Mouse (Mus musculus) lung, embryonic 15.5 days (tissue): ENCODE results near the gene Rpp14. TPM values are rescaled to one million over a fixed set of nuclear protein-coding genes. Genes with fewer than 3 reads are reported as not detected.

Experiments used
- ATAC-seq: fragments of 200-750 bp; cut with Nextera tagmentation; 2 replicates; pipeline ENCODE4 v1.8.0; 2017; ENCODE audit warnings: moderate number of reproducible peaks, borderline replicate concordance; ENCODE audit not compliant: low FRiP score, low TSS enrichment; ENCODE audit errors: extremely low read depth
- H3K27ac ChIP-seq: fragments of 300-500 bp; sonication (generic); 2 replicates; pipeline ENCODE4 v1.5.1; 2015; ENCODE audit warnings: moderate library complexity, mild to moderate bottlenecking, inconsistent platforms
- H3K27me3 ChIP-seq: fragments of 300-500 bp; sonication (generic); 2 replicates; pipeline ENCODE4 v1.6.1; 2015; ENCODE audit warnings: inconsistent platforms
- H3K36me3 ChIP-seq: fragments of 300-500 bp; sonication (generic); 2 replicates; pipeline ENCODE4 v1.6.1; 2015; ENCODE audit warnings: inconsistent platforms
- H3K4me1 ChIP-seq: fragments of 300-500 bp; sonication (generic); 2 replicates; pipeline ENCODE4 v1.6.1; 2015; ENCODE audit warnings: inconsistent platforms
- H3K4me2 ChIP-seq: fragments of 300-500 bp; sonication (generic); 2 replicates; pipeline ENCODE4 v1.6.1; 2015; ENCODE audit warnings: inconsistent platforms, mild to moderate bottlenecking, moderate library complexity
- H3K4me3 ChIP-seq: fragments of 300-500 bp; sonication (generic); 2 replicates; pipeline ENCODE4 v1.5.1; 2015; ENCODE audit warnings: mild to moderate bottlenecking, inconsistent platforms
- H3K9ac ChIP-seq: fragments of 300-500 bp; sonication (generic); 2 replicates; pipeline ENCODE4 v1.6.1; 2015; ENCODE audit warnings: inconsistent platforms
- H3K9me3 ChIP-seq: fragments of 300-500 bp; sonication (generic); 2 replicates; pipeline ENCODE4 v1.6.1; 2016; ENCODE audit warnings: inconsistent platforms
- WGBS: fragments of 180-500 bp; shearing (Covaris S2); methylation state at CpG from one replicate; pipeline ENCODE4 v1.1.7; 2015; 5-methylcytosine and 5-hydroxymethylcytosine counted together
- polyA plus RNA-seq: library from polyadenylated mRNA; unstranded; fragments of >200 nt; fragmentation: Nextera tagmentation; extraction: Ambion mirVana; gene quantifications from 2 replicates; pipeline ENCODE4 v1.2.1, GENCODE M21; 2015

The Rpp14 gene
- polyA plus RNA-seq, 1 experiment from 2014 or later: 44.8 TPM

DNA sequence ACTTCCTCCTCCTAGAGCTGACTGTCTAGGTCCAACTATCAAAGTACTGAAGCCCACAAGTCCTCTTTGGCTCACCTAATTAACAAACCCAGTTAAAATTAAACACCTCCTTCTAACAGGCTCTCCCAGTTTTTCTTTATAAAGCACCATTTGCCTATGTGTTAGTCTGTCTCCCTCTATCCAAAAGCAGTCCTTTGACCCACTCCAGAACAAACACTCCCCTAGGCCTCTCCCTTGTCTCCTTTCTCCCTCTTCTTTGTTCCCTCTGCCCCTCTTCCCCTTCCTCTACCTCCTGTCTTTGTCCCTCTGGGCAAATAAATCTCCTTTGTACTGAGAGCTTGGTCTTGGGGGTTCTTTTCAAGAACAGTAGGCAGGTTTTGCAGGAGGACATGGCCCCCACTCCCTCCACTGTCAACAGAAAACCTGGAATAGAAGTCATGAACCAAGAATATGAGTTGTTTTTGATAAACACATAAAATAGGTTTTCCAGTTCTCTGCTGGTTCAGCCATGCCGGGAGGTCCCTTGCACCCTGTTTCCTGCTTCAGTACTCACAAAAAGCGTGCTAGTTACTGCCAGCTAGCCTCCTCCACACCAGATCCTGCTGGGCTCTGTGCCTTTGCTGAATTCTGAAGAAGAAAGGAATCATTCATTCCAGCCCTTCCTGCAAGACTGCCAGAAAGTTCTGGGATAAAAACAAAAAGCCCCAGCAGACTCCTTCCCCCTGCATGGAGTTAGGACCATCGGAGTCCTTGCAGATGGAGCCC, 17.4 kb upstream of the Rpp14 start:
- Histone ChIP-seq H3K27ac (no peak overlapping the region), H3K9me3 (no peaks in the 10 kb centered on the region), H3K4me1 (0 out of 2 replicates have a peak, but pooled peaks cover 3% of the 10 kb centered on the region), H3K9ac (no peak overlapping the region), H3K4me2 (no peak overlapping the region), H3K27me3 (no peaks in the 10 kb centered on the region), H3K36me3 (no peaks in the 10 kb centered on the region), H3K4me3 (no peak overlapping the region)
- no peak for ATAC-seq
- 55% methylated on average over 3 of the region's 3 CpGs for WGBS

GRCm38 (mm10) chr14:8063835-8064785, 16.1 kb upstream of the Rpp14 start:
- H3K9ac ChIP-seq: no peak overlapping the region
- no peaks in the 10 kb centered on the region for H3K27me3 ChIP-seq
- ATAC-seq: no peak
- no peak overlapping the region for H3K4me2 ChIP-seq
- H3K36me3 ChIP-seq: no peaks in the 10 kb centered on the region
- H3K4me3 ChIP-seq: no peak overlapping the region
- 0 out of 2 replicates have a peak, but pooled peaks cover 3% of the 10 kb centered on the region for H3K4me1 ChIP-seq
- no peak overlapping the region for H3K27ac ChIP-seq
- no peaks in the 10 kb centered on the region for H3K9me3 ChIP-seq
- WGBS: 83% methylated on average over 8 of the region's 8 CpGs

- Histone ChIP-seq H3K27ac (peak overlapping the region; percentile 98), H3K4me2 (peak overlapping the region; percentile 77), H3K9ac (peak overlapping the region; percentile 71), H3K9me3 (no peaks in the 10 kb centered on the region), H3K27me3 (no peaks in the 10 kb centered on the region), H3K4me3 (peak overlapping the region; percentile 70), H3K36me3 (peaks cover 21% of the 10 kb centered on the region), H3K4me1 (peaks cover 14% of the 10 kb centered on the region)
- under 1% methylated on average over 11 of the region's 11 CpGs for WGBS
- ATAC-seq: peak; percentile 53
Measured at GRCm38 (mm10) chr14:8080718-8081117, 551 bp downstream of the Rpp14 start.

- Histone ChIP-seq H3K9ac (no peak overlapping the region), H3K4me3 (no peak overlapping the region), H3K27ac (no peak overlapping the region), H3K9me3 (no peaks in the 10 kb centered on the region), H3K27me3 (no peaks in the 10 kb centered on the region), H3K4me1 (peaks cover 14% of the 10 kb centered on the region), H3K36me3 (peaks cover 30% of the 10 kb centered on the region), H3K4me2 (no peak overlapping the region)
- no peak for ATAC-seq
- WGBS: 89% methylated on average over 1 of the region's 1 CpGs
Measured at GRCm38 (mm10) chr14:8082949-8083348, 2.8 kb downstream of the Rpp14 start.

GRCm38 (mm10) chr14:8089016-8089415, 8.8 kb downstream of the Rpp14 start:
- 97% methylated on average over 2 of the region's 2 CpGs for WGBS
- H3K9ac ChIP-seq: no peak overlapping the region
- no peak overlapping the region for H3K27ac ChIP-seq
- H3K4me3 ChIP-seq: no peak overlapping the region
- H3K36me3 ChIP-seq: peaks cover 48% of the 10 kb centered on the region
- H3K4me2 ChIP-seq: no peak overlapping the region
- no peak for ATAC-seq
- H3K4me1 ChIP-seq: no peaks in the 10 kb centered on the region
- H3K27me3 ChIP-seq: no peaks in the 10 kb centered on the region
- H3K9me3 ChIP-seq: no peaks in the 10 kb centered on the region

- Histone ChIP-seq H3K9ac (no peak overlapping the region), H3K36me3 (peaks cover 28% of the 10 kb centered on the region), H3K9me3 (no peaks in the 10 kb centered on the region), H3K4me2 (no peak overlapping the region), H3K27me3 (no peaks in the 10 kb centered on the region), H3K4me3 (no peak overlapping the region), H3K4me1 (peaks cover 13% of the 10 kb centered on the region), H3K27ac (no peak overlapping the region)
- ATAC-seq: no peak
- 84% methylated on average over 2 of the region's 2 CpGs for WGBS
Measured at GRCm38 (mm10) chr14:8092573-8092972, 12.4 kb downstream of the Rpp14 start.

DNA sequence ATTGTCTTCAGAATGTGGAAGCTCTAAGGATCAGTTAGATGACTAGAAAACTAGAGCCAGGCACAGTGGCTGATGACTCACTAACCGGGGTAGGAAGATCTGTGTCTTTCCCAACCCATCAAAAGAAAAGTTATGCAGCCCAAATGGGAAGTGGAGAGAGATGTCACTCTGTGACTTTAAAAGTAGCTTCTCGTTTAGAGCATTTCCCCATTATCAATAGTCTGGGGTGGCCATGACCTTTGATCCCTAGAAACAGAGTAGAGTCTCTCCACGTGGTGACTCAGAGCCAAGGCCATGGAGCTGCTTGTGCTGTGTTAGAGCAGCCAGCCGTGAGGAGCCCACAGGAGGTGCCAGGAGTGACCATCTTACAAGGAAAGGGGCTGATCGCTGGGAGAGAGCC, 13.3 kb downstream of the Rpp14 start:
- no peak overlapping the region for H3K9ac ChIP-seq
- ATAC-seq: no peak
- no peak overlapping the region for H3K27ac ChIP-seq
- no peak overlapping the region for H3K4me2 ChIP-seq
- no peaks in the 10 kb centered on the region for H3K27me3 ChIP-seq
- 62% methylated on average over 5 of the region's 5 CpGs for WGBS
- H3K4me3 ChIP-seq: no peak overlapping the region
- H3K36me3 ChIP-seq: peaks cover 23% of the 10 kb centered on the region
- peaks cover 16% of the 10 kb centered on the region for H3K4me1 ChIP-seq
- no peaks in the 10 kb centered on the region for H3K9me3 ChIP-seq

- H3K27me3 ChIP-seq: no peaks in the 10 kb centered on the region
- H3K4me1 ChIP-seq: peaks cover 23% of the 10 kb centered on the region
- WGBS: 27% methylated on average over 3 of the region's 3 CpGs
- H3K4me2 ChIP-seq: peak overlapping the region; percentile 35
- peaks cover 8% of the 10 kb centered on the region for H3K36me3 ChIP-seq
- H3K4me3 ChIP-seq: no peak overlapping the region
- no peaks in the 10 kb centered on the region for H3K9me3 ChIP-seq
- peak overlapping the region; percentile 69 for H3K27ac ChIP-seq
- no peak overlapping the region for H3K9ac ChIP-seq
- peak; percentile 56; the same call in 1 of the 2 replicates for ATAC-seq
Measured at GRCm38 (mm10) chr14:8094931-8095561, 14.9 kb downstream of the Rpp14 start.

GRCm38 (mm10) chr14:8095562-8095950, 15.4 kb downstream of the Rpp14 start:
- peak; percentile 16; the same call in 1 of the 2 replicates for ATAC-seq
- WGBS: 34% methylated on average over 7 of the region's 7 CpGs
- no peak overlapping the region for H3K4me3 ChIP-seq
- H3K4me2 ChIP-seq: peak overlapping the region; percentile 35
- peak overlapping the region; percentile 69 for H3K27ac ChIP-seq
- no peaks in the 10 kb centered on the region for H3K27me3 ChIP-seq
- no peaks in the 10 kb centered on the region for H3K9me3 ChIP-seq
- H3K9ac ChIP-seq: no peak overlapping the region
- peaks cover 23% of the 10 kb centered on the region for H3K4me1 ChIP-seq
- H3K36me3 ChIP-seq: peaks cover 3% of the 10 kb centered on the region; the same call in 1 of the 2 replicates

DNA sequence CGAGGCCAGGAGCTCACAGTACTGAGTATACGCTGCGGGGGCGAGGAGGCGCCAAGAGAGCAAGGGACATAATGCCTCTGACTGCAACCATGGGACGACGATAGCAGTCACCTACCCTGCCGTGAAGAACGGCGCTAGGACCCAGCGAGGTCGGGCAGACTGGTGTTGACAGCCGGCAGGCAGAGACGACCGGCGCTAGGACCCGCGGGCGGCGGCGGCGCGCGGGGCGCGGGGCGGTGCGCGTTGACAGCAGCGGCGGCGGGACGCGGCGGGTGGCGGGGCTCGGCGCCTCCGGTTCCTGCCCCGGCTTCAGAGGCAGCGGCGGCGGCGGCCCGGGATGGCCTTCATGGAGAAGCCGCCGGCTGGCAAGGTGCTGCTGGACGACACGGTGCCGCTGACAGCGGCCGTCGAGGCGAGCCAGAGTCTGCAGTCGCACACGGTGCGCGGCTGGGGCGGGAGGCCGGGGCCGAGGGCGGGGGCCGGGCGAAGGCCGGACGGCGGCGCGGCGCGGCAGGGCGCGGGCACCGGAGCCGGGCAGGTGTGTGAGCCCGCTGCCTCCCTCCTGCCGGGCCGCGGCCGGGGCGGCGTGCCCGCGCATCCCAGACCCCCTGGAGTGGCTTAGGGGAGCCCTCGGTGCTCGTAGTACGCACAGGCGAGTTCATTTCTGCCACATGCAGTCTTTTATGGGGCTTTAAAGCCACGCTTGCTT, 18.0 kb downstream of the Rpp14 start, which contains the start of gene Pxk:
Gene Pxk (plus strand): TSS at position 234 of the 709 bp plus-strand sequence.
- Histone ChIP-seq H3K4me1 (peaks cover 27% of the 10 kb centered on the region), H3K9me3 (no peaks in the 10 kb centered on the region), H3K27me3 (no peaks in the 10 kb centered on the region), H3K4me2 (peak within 1 kb of the TSS; percentile 69), H3K9ac (peak within 1 kb of the TSS; percentile 71), H3K4me3 (peak within 1 kb of the TSS; percentile 92), H3K27ac (peak within 1 kb of the TSS; percentile 56), H3K36me3 (no peaks in the 10 kb centered on the region)
- WGBS: under 1% methylated on average over 75 of the region's 89 CpGs
- peak; percentile 89 for ATAC-seq

GRCm38 (mm10) chr14:8098687-8098995, 18.5 kb downstream of the Rpp14 start:
- Histone ChIP-seq H3K36me3 (no peaks in the 10 kb centered on the region), H3K27me3 (no peaks in the 10 kb centered on the region), H3K4me3 (peak overlapping the region; percentile 92), H3K4me1 (peaks cover 27% of the 10 kb centered on the region), H3K27ac (peak overlapping the region; percentile 56; the same call in 1 of the 2 replicates), H3K9me3 (no peaks in the 10 kb centered on the region), H3K9ac (peak overlapping the region; percentile 71), H3K4me2 (peak overlapping the region; percentile 69)
- ATAC-seq: no peak
- 2% methylated on average over 5 of the region's 5 CpGs for WGBS
